In genomic region chr3:98180805-98181204, GRCm38 (mm10) we compare ENCODE assay signal across 9 mouse cellular contexts. TPM values are rescaled to one million over a fixed set of nuclear protein-coding genes. Genes with fewer than 3 reads are reported as not detected.
A peak's percentile ranks its signal among the peaks of the same experiment; 100 is the strongest.
DNase-seq lines count a peak whose midpoint lies in the region; ATAC-seq and TF ChIP-seq lines count a peak whose summit lies in the region.
"Had no signal": no experiment of that assay in that cellular context is flagged by ENCODE, and none has a peak within 500 bp of the region (broad histone marks: within the 10 kb centered on the region; RNA-seq: fewer than 3 reads in every experiment).

No protein-coding gene starts in this region.

- H3K4me2 ChIP-seq in hindbrain, embryonic 16.5 days (ENCODE audit: low read length), result no peak overlapping the region

- H3K27me3 ChIP-seq in C2C12 (ENCODE audit: control insufficient read depth, insufficient read depth, insufficient read length), result peaks cover 9% of the 10 kb centered on the region
- no peaks in the 10 kb centered on the region for H3K27me3 ChIP-seq in hindbrain, embryonic 16.5 days (replicated peaks; ENCODE audit: control insufficient read depth, insufficient read depth, low read length)

- H3K9ac ChIP-seq in hindbrain, embryonic 16.5 days (ENCODE audit: low read depth, low read length), result no peak overlapping the region

- no peaks in the 10 kb centered on the region for H3K79me3 ChIP-seq in C2C12 (ENCODE audit: low read depth)

- peaks cover 3% of the 10 kb centered on the region; the same call in 1 of the 2 replicates for H3K4me1 ChIP-seq in hindbrain, embryonic 16.5 days (ENCODE audit: control insufficient read depth, insufficient read depth, low read depth, low read length)

- DNase-seq in ES-CJ7 (ENCODE audit: low read depth, low spot score), result peak; percentile 62
- peak; percentile 35 for DNase-seq in embryo, embryonic 11.5 days (ENCODE audit: low read depth, low spot score)
- peak; percentile 49 to 72 for DNase-seq in layer of hippocampus, postnatal 10 days (ENCODE audit: low spot score in 2 of 2)
- DNase-seq in testis, postnatal 14 days (ENCODE audit: low spot score), result peak; percentile 23

- no peaks in the 10 kb centered on the region; the same call in 1 of the 2 replicates for H3K9me3 ChIP-seq in hindbrain, embryonic 16.5 days (ENCODE audit: control insufficient read depth, low read length)

- no peak overlapping the region for H3K4me3 ChIP-seq in C2C12 (ENCODE audit: insufficient read depth, poor library complexity, severe bottlenecking)
- no peak overlapping the region for H3K4me3 ChIP-seq in hindbrain, embryonic 16.5 days (ENCODE audit: low read length)

- no peaks in the 10 kb centered on the region for H3K36me3 ChIP-seq in C2C12 (ENCODE audit: control insufficient read depth, insufficient read depth)
- no peaks in the 10 kb centered on the region for H3K36me3 ChIP-seq in hindbrain, embryonic 16.5 days (ENCODE audit: control insufficient read depth, insufficient read depth, low read length)

- H3K27ac ChIP-seq in hindbrain, embryonic 16.5 days (ENCODE audit: low read depth, low read length), result no peak overlapping the region

- ATAC-seq in hindbrain, embryonic 16.5 days, result 0 out of 2 replicates have a peak, but pooled peaks have one; percentile 63
- peak; percentile 54 for ATAC-seq in megakaryocyte, adult 5-6 weeks (ENCODE audit: poor library complexity, severe bottlenecking)

- H3ac ChIP-seq in C2C12 (ENCODE audit: control insufficient read depth, insufficient read length, low read depth), result no peak overlapping the region

- 30% methylated on average over 7 of the region's 7 CpGs for WGBS in hindbrain, embryonic 16.5 days

- peak; percentile 32 for TF ChIP-seq CTCF in C2C12 (IDR thresholded peaks at IDR 0.05; ENCODE audit: control insufficient read depth, insufficient read depth, insufficient read length)

- no peaks in the 10 kb centered on the region for H3K79me2 ChIP-seq in C2C12 (ENCODE audit: control insufficient read depth, insufficient read depth)

TF ChIP-seq in C2C12, 6 proteins besides CTCF, POLR2A, EP300 and RAD21:
- no peak for TF ChIP-seq MYOD1 (IDR thresholded peaks at IDR 0.05; ENCODE audit: control insufficient read depth, insufficient read length, low read depth)
- TF ChIP-seq USF1 (IDR thresholded peaks at IDR 0.05; ENCODE audit: low read depth), result no peak
- no peak for TF ChIP-seq CEBPB (IDR thresholded peaks at IDR 0.05; ENCODE audit: low read depth)
- no peak for TF ChIP-seq MYOG (IDR thresholded peaks at IDR 0.05; ENCODE audit: control insufficient read depth, extremely low read depth, insufficient read length)
- TF ChIP-seq MAX (IDR thresholded peaks at IDR 0.05), result no peak
- TF ChIP-seq FOSL1 (IDR thresholded peaks at IDR 0.05; ENCODE audit: insufficient read depth, low read length, poor library complexity, severe bottlenecking), result no peak

RNA-seq across cellular contexts. Expression of gene Adam30, which starts 20.4 kb away (rescaled TPM):
- polyA plus RNA-seq in C2C12 (2012; fragmentation: generic; extraction: Trizol), result not detected
- polyA plus RNA-seq in hindbrain, embryonic 16.5 days (2015; fragmentation: Nextera tagmentation; extraction: Ambion mirVana), result not detected in 2 replicates
- not detected for total RNA-seq in layer of hippocampus, postnatal 10 days (2021)
- 0.18 TPM in 1 of 2 replicates, not detected in the other for total RNA-seq in megakaryocyte, adult 5-6 weeks (2015)
- total RNA-seq in megakaryocyte, adult 5-6 weeks (2017), result 0.04 TPM in 1 of 2 replicates, not detected in the other
- total RNA-seq: gastrocnemius, postnatal 4 days had no signal

RNA-seq across cellular contexts. Expression of gene Reg4, which starts 41.2 kb away (rescaled TPM):
- not detected for polyA plus RNA-seq in C2C12 (2012; fragmentation: generic; extraction: Trizol)
- polyA plus RNA-seq in hindbrain, embryonic 16.5 days (2015; fragmentation: Nextera tagmentation; extraction: Ambion mirVana), result not detected in 2 replicates
- not detected for total RNA-seq in layer of hippocampus, postnatal 10 days (2021)
- total RNA-seq in megakaryocyte, adult 5-6 weeks (2015), result not detected in 2 replicates
- total RNA-seq in megakaryocyte, adult 5-6 weeks (2017), result not detected in 2 replicates
- total RNA-seq: gastrocnemius, postnatal 4 days; neutrophil, adult 5-6 weeks had no signal
